Mouse (Mus musculus) neural tube, embryonic 14.5 days (tissue): Measurements from ENCODE around the gene Gm45808. TPM values are rescaled to one million over a fixed set of nuclear protein-coding genes. Genes with fewer than 3 reads are reported as not detected.

ENCODE experiments used
- ATAC-seq: fragments of 200-750 bp; cut with Nextera tagmentation; 2 replicates; pipeline ENCODE4 v1.8.0; 2017; ENCODE audit warnings: low read depth, mild to moderate bottlenecking, moderate TSS enrichment, moderate library complexity
- H3K27ac ChIP-seq: fragments of 300-500 bp; sonication (generic); 2 replicates; pipeline ENCODE4 v1.5.1; 2014; ENCODE audit warnings: low read depth, mild to moderate bottlenecking, control low read depth, low read length, moderate library complexity, mixed read lengths
- H3K27me3 ChIP-seq: fragments of 300-500 bp; sonication (generic); 2 replicates; pipeline ENCODE4 v1.6.1; 2014; ENCODE audit warnings: low read length; ENCODE audit not compliant: control insufficient read depth, insufficient read depth
- H3K36me3 ChIP-seq: fragments of 300-500 bp; sonication (generic); 2 replicates; pipeline ENCODE4 v1.6.1; 2014; ENCODE audit warnings: low read length, mixed read lengths; ENCODE audit not compliant: control insufficient read depth, insufficient read depth
- H3K4me1 ChIP-seq: fragments of 300-500 bp; sonication (generic); 2 replicates; pipeline ENCODE4 v1.6.1; 2014; ENCODE audit warnings: low read length; ENCODE audit not compliant: control insufficient read depth, insufficient read depth
- H3K4me2 ChIP-seq: fragments of 300-500 bp; sonication (generic); 2 replicates; pipeline ENCODE4 v1.6.1; 2014; ENCODE audit warnings: mild to moderate bottlenecking, low read depth, low read length, control low read depth
- H3K4me3 ChIP-seq: fragments of 300-500 bp; sonication (generic); 2 replicates; pipeline ENCODE4 v1.5.1; 2014; ENCODE audit warnings: low read depth, low read length, control low read depth, mixed read lengths
- H3K9ac ChIP-seq: fragments of 300-500 bp; sonication (generic); replicated peaks from 2 replicates; pipeline ENCODE4 v1.6.1; 2014; ENCODE audit warnings: low read depth, mild to moderate bottlenecking, control low read depth, low read length, mixed read lengths
- H3K9me3 ChIP-seq: fragments of 300-500 bp; sonication (generic); 2 replicates; pipeline ENCODE4 v1.6.1; 2016; ENCODE audit warnings: low read length; ENCODE audit not compliant: control insufficient read depth
- WGBS: fragments of 180-500 bp; shearing (Covaris S2); extraction: QIAGEN DNeasy Blood & Tissue Kit; methylation state at CpG from one replicate; pipeline ENCODE4 v1.1.7; 2014; 5-methylcytosine and 5-hydroxymethylcytosine counted together
- polyA plus RNA-seq: library from polyadenylated mRNA; unstranded; fragments of >200 nt; fragmentation: Nextera tagmentation; extraction: Ambion mirVana; gene quantifications from 2 replicates; pipeline ENCODE4 v1.2.1, GENCODE M21; 2014

The Gm45808 gene
- polyA plus RNA-seq, 1 experiment from 2014 or later: not detected

DNA sequence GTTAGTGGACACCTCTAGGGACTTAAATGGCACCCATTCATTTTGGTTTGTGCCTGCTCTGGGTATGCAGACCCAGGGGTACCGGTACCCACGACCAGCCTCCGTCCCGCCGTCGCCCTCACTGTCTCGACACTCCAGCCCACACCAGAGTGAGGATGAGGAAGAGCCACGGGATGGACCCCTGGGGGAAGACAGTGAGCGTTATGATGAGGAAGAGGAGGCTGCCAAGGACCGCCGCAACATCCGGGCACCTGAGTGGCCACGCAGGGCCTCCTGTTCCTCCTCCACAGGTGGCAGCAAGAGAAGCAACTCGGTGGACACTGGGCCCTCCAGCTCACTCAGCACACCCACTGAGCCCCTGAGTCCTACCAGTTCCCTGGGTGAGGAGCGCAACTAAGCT is 31.6 kb downstream of the Gm45808 start:
- H3K27me3 ChIP-seq: no peaks in the 10 kb centered on the region
- ATAC-seq: no peak
- no peaks in the 10 kb centered on the region for H3K9me3 ChIP-seq
- no peak overlapping the region for H3K27ac ChIP-seq
- H3K9ac ChIP-seq: no peak overlapping the region
- 87% methylated on average over 15 of the region's 15 CpGs for WGBS
- H3K4me3 ChIP-seq: no peak overlapping the region
- H3K36me3 ChIP-seq: peaks cover 24% of the 10 kb centered on the region
- no peak overlapping the region for H3K4me2 ChIP-seq
- H3K4me1 ChIP-seq: peaks cover 17% of the 10 kb centered on the region

DNA sequence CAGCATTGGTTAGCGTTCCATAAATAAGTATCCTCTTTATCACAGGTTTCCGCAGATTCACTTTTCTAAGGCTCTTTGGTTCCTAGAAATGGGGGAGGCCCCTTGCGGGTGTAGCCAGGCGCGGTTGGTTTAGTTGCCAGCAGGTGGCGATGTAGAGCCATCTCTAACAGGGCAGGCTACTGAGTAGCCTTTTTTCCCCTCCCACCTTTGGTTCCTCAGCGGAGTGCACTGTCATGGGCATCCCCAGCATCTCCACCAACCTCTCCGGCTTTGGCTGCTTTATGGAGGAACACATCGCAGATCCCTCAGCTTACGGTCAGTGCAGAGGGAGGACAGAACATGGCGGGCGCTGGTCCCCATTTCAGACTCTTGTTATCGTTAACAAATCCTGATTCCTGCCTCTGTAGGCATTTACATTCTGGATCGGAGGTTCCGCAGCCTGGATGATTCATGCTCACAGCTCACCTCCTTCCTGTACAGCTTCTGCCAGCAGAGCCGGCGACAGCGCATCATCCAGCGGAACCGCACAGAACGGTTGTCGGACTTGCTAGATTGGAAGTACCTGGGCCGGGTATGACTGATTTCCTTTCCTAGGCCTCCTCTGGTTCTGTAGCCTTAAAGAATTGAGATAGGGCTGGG is 35.1 kb downstream of the Gm45808 start:
- no peaks in the 10 kb centered on the region for H3K9me3 ChIP-seq
- H3K4me3 ChIP-seq: no peak overlapping the region
- H3K27ac ChIP-seq: no peak overlapping the region
- peaks cover 11% of the 10 kb centered on the region; the same call in 1 of the 2 replicates for H3K36me3 ChIP-seq
- H3K4me1 ChIP-seq: no peaks in the 10 kb centered on the region
- no peak overlapping the region for H3K4me2 ChIP-seq
- H3K9ac ChIP-seq: no peak overlapping the region
- peak; percentile 77 for ATAC-seq
- 51% methylated on average over 23 of the region's 23 CpGs for WGBS
- no peaks in the 10 kb centered on the region for H3K27me3 ChIP-seq

DNA sequence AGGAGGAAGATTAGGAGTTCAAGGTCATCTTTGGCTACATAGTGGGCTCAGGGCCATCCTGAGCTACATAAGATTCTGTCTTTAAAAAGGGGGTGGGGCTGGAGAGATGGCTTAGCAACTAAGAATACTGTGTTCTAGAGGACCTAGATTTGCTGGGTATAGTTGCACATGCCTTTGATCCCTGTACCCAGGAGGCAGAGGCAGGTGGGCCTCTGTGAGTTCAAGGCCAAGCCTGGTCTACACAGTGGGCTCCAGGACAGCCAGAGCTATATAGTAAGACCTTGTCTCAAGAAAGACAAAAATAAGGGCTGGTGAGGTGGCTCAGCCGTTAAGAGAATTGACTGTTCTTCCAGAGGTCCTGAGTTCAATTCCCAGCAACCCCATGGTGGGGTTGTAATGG is 36.6 kb downstream of the Gm45808 start:
- 86% methylated on average over 1 of the region's 1 CpGs for WGBS
- Histone ChIP-seq H3K9ac (no peak overlapping the region), H3K4me2 (no peak overlapping the region), H3K4me1 (no peaks in the 10 kb centered on the region), H3K9me3 (no peaks in the 10 kb centered on the region), H3K27ac (no peak overlapping the region), H3K36me3 (peaks cover 11% of the 10 kb centered on the region; the same call in 1 of the 2 replicates), H3K27me3 (no peaks in the 10 kb centered on the region), H3K4me3 (no peak overlapping the region)
- no peak for ATAC-seq

DNA sequence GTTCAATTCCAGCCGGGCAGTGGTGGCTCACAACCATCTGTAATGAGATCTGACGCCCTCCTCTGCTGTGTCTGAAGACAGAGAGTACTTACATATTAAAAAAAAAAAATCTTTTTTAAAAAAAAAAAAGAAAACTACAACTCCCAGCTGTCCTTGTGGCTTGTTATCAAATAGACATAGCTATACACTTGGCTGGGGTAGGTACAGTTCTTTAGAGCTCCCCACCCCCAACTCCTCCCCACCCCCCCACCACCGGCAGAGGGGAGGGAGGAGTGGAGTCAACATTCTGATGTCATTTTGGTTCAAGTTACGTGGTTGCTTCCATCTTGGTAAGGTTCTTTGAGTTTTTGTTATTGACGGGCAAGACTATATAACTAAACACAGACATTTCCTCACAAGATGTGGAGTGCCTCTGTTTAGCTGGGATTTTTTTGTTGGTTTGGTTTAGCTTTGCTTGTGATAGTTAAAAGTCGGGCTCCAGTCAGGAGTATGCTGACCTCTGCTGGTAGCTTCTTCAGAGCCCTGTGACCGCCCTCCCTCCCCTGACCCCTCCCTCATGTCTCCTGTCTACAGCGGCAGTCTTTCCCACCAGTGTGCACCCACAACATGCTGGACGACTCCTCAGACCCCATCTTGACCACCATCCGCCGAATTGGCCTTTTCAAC is 39.2 kb downstream of the Gm45808 start:
- Histone ChIP-seq H3K27ac (no peak overlapping the region), H3K9ac (no peak overlapping the region), H3K4me3 (no peak overlapping the region), H3K4me1 (no peaks in the 10 kb centered on the region), H3K27me3 (no peaks in the 10 kb centered on the region), H3K4me2 (no peak overlapping the region), H3K9me3 (no peaks in the 10 kb centered on the region), H3K36me3 (peaks cover 9% of the 10 kb centered on the region)
- ATAC-seq: no peak
- 36% methylated on average over 11 of the region's 11 CpGs for whole genome bisulfite sequencing

DNA sequence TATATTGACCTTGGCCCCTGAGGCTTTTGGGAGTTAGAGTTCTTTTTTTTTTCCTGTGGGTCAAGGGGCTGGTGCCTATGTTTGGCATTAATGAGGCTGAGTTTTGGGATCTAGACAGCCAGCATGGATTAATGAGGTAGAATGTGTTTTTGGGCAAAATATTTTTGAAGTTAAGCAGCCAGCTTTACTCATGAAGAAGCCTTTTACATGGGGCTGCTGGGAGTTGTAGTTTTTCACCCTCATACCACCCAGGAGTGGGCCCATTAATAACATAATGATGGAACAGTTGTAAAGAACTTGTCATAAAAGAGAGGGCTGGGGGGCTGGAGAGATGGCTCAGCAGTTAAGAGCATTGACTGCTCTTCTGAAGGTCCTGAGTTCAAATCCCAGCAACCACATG is 40.0 kb downstream of the Gm45808 start:
- Histone ChIP-seq H3K4me1 (no peaks in the 10 kb centered on the region), H3K4me3 (no peak overlapping the region), H3K36me3 (peaks cover 9% of the 10 kb centered on the region), H3K27ac (no peak overlapping the region), H3K9ac (no peak overlapping the region), H3K9me3 (no peaks in the 10 kb centered on the region), H3K27me3 (no peaks in the 10 kb centered on the region), H3K4me2 (no peak overlapping the region)
- no peak for ATAC-seq

DNA sequence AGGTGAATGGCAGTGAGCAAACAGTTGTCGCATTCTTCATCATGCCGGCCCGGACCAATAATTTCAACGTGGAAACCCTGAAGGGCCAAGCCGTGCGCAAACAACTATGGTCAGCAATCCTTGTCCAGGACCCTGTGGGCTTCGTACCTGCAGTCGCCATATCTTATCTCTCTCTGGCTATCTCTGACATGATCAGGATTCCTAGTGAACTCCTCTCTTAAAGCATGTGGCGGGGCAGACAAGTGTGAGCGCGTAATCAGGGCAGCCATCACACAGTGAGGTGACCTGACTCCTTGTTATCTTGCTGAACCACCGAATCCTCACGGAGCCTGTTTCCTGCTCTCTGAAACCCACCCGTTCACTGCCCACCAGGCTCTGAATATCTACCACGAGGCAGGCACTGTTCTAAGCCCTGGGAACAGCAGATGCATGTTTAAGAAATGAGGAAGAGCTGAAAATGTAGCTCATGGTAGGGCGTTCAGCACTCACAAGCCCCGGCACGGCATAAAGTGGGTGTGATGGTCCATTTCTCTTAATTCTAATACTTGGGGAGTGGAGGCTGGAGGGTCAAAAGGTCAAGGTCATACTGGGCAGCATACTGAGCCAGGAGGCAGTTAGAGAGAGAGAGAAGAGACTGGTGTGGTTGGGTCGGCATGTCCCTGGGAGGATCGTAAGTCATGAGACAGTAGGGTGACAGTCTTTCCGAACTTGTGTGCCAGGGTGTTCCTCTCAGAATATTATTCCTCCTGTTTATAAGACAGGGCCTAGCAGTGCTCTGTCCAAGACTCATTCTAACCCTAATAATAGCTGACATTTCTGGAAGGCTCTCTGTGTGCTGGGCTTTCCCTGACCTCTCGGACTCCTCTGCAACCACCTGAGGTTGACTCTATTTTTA is 42.8 kb downstream of the Gm45808 start:
- Histone ChIP-seq H3K9me3 (no peaks in the 10 kb centered on the region), H3K9ac (no peak overlapping the region), H3K36me3 (peaks cover 9% of the 10 kb centered on the region), H3K4me2 (no peak overlapping the region), H3K27ac (no peak overlapping the region), H3K4me3 (no peak overlapping the region), H3K27me3 (no peaks in the 10 kb centered on the region), H3K4me1 (no peaks in the 10 kb centered on the region)
- ATAC-seq: no peak
- 91% methylated on average over 22 of the region's 22 CpGs for WGBS

DNA sequence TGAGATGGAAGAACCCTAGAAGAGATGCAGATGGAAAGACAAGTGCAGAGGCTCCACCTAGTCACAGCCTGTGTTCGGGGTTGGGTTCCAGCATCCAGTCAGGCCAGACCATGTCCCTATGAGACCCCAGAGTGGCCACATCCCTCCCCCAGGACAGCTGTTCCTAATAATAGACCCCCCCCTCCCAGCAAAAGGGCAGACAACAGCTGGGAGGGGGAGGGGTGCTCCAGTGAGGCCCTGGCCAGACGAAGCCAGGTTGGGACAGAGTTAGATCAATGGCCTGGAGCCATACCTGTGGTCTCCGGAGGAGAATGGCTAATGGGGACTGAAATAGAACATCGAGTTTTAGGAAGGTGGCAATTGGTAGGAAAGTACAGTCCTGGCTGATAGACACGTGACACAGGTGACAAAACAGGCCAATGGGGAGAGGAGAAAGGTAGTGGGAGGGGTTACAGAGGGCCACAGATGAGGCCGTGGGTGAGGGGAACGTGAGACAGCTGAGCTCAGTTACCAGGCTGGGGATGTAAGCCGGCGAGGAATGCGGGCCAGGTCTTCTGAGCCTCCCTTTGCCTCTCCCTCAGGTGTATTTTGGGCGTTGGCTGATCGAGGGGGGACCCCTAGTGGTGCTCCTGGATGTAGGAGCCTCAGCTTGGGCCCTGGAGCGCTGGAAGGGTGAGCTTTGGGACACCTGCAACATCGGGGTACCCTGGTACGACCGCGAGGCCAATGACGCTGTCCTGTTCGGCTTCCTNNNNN is 48.9 kb downstream of the Gm45808 start, which contains the start of gene Ruvbl2:
Ruvbl2 (minus strand) TSS at position 576 of the 756 bp plus-strand sequence.
- Histone ChIP-seq H3K27ac (no peak within 1 kb of the TSS), H3K36me3 (no peaks in the 10 kb centered on the region), H3K9me3 (no peaks in the 10 kb centered on the region), H3K27me3 (no peaks in the 10 kb centered on the region), H3K4me1 (peaks cover 27% of the 10 kb centered on the region), H3K4me3 (no peak within 1 kb of the TSS), H3K9ac (no peak within 1 kb of the TSS), H3K4me2 (no peak within 1 kb of the TSS)
- ATAC-seq: no peak
- 21% methylated on average over 19 of the region's 19 CpGs for WGBS

DNA sequence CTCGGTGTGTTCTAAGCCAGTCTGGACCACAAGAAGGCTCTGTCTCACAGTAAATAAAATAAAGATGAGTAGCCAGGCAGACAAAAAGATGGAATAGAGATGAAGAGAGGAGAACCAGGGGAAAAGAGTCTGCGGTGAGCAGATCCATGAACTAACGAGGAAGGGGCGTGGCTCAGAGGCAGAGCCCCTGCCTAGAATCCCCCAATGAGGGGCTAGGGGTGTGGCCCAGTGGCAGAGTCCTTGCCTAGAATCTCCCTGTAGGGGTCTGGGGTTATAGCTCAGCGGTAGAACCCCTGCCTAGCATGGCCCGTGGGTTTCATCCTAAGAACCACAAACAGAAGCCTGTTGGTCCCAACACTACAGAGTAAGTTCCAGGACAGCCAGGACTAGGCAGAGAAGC is 49.6 kb downstream of the Gm45808 start:
- no peak overlapping the region for H3K4me3 ChIP-seq
- no peaks in the 10 kb centered on the region for H3K27me3 ChIP-seq
- no peak for ATAC-seq
- H3K9me3 ChIP-seq: no peaks in the 10 kb centered on the region
- H3K36me3 ChIP-seq: no peaks in the 10 kb centered on the region
- 30% methylated on average over 6 of the region's 6 CpGs for WGBS
- peaks cover 28% of the 10 kb centered on the region for H3K4me1 ChIP-seq
- no peak overlapping the region for H3K27ac ChIP-seq
- H3K4me2 ChIP-seq: no peak overlapping the region
- no peak overlapping the region for H3K9ac ChIP-seq
